Mouse (Mus musculus): ENCODE data around the gene Tmem98. TPM values are rescaled to one million over a fixed set of nuclear protein-coding genes. Genes with fewer than 3 reads are reported as not detected.

Tmem98 gene
- total RNA-seq, 2 experiments from 2014 or later, result 13.5 to 13.7 TPM

- DNase-seq (ENCODE audit: low spot score in 2 of 2), result no peak
These were observed 38.2 kb downstream of the Tmem98 start for GRCm38 (mm10) chr11:80848131-80848530.

GRCm38 (mm10) chr11:80851859-80852258, 41.9 kb downstream of the Tmem98 start:
- DNase-seq (ENCODE audit: low spot score in 2 of 2), result no peak

GRCm38 (mm10) chr11:80853014-80853413, 43.0 kb downstream of the Tmem98 start:
- DNase-seq (ENCODE audit: low spot score in 2 of 2), result no peak

GRCm38 (mm10) chr11:80854430-80854829, 44.5 kb downstream of the Tmem98 start:
- no peak for DNase-seq (ENCODE audit: low spot score in 2 of 2)

GRCm38 (mm10) chr11:80854908-80855307, 44.9 kb downstream of the Tmem98 start:
- no peak for DNase-seq (ENCODE audit: low spot score in 2 of 2)

- DNase-seq (ENCODE audit: low spot score in 2 of 2), result no peak
These were observed 46.9 kb downstream of the Tmem98 start for GRCm38 (mm10) chr11:80856827-80857226.

GRCm38 (mm10) chr11:80858065-80858464, 48.1 kb downstream of the Tmem98 start, which contains the start of gene Spaca3:
Spaca3 (plus strand) TSS chr11:80858365.
- no peak for DNase-seq (ENCODE audit: low spot score in 2 of 2)

- no peak for DNase-seq (ENCODE audit: low spot score in 2 of 2)
These were observed 53.0 kb downstream of the Tmem98 start for GRCm38 (mm10) chr11:80862941-80863340.

GRCm38 (mm10) chr11:80868039-80868438, 58.1 kb downstream of the Tmem98 start:
- DNase-seq (ENCODE audit: low spot score in 2 of 2), result no peak

Other genes with a start within 250 kb of the Tmem98 start
- 1 to 10 TPM; 7.4 to 8.4 TPM for gene Myo1d, start 30.1 kb upstream of the Tmem98 start, total RNA-seq (2021)
- not detected for gene Spaca3, start 48.2 kb downstream of the Tmem98 start, total RNA-seq (2021)

All from gastrocnemius, postnatal 4 days (tissue).